20 mouse cellular contexts compared by ENCODE assay signal in genomic region chr8:26300246-26300645, GRCm38 (mm10).
DNase-seq lines count a peak whose midpoint lies in the region; ATAC-seq and TF ChIP-seq lines count a peak whose summit lies in the region.
"Had no signal": no experiment of that assay in that cellular context is flagged by ENCODE, and none has a peak within 500 bp of the region (broad histone marks: within the 10 kb centered on the region; RNA-seq: fewer than 3 reads in every experiment).

No protein-coding gene starts in this region.

- no peak for DNase-seq in intestine, embryonic 14.5 days (ENCODE audit: low spot score)
- peak; percentile 79 for DNase-seq in kidney, adult 2 months
- peak; percentile 38 to 71 for DNase-seq in kidney, postnatal 36 days
- DNase-seq in retina, postnatal 1 day, result peak; percentile 74
- no peak for DNase-seq in cerebellum, postnatal 4 days (ENCODE audit: low spot score in 2 of 2)
- no peak for DNase-seq in cerebellum, adult 9-10 months
- DNase-seq: adrenal gland, adult 2 months; cerebellum, adult 11 months; gastrocnemius, postnatal 25 days; lung, postnatal 14 days; right cerebral cortex, postnatal 25 days; thymus, postnatal 14 days had no signal

- no peaks in the 10 kb centered on the region for H3K27me3 ChIP-seq in intestine, embryonic 14.5 days (replicated peaks; ENCODE audit: control insufficient read depth, insufficient read depth, low read length)
- H3K27me3 ChIP-seq in intestine, postnatal 0 days (replicated peaks; ENCODE audit: control insufficient read depth, insufficient read depth, low read length), result no peaks in the 10 kb centered on the region; the same call in 1 of the 2 replicates
- H3K27me3 ChIP-seq in kidney, adult 2 months (replicated peaks; ENCODE audit: control insufficient read depth, insufficient read depth, low read length), result no peaks in the 10 kb centered on the region
- H3K27me3 ChIP-seq: embryonic facial prominence, embryonic 13.5 days; megakaryocyte, embryonic 14.5 days; neural tube, embryonic 12.5 days had no signal

- TF ChIP-seq POLR2A in kidney, adult 2 months (IDR thresholded peaks at IDR 0.05; ENCODE audit: low read depth, low read length), result no peak

- H3K9me3 ChIP-seq in intestine, embryonic 14.5 days (ENCODE audit: control insufficient read depth, low read length), result no peaks in the 10 kb centered on the region
- H3K9me3 ChIP-seq in intestine, postnatal 0 days (ENCODE audit: control insufficient read depth), result no peaks in the 10 kb centered on the region
- H3K9me3 ChIP-seq: embryonic facial prominence, embryonic 13.5 days; forebrain, embryonic 10.5 days; hindbrain, embryonic 13.5 days; neural tube, embryonic 12.5 days had no signal

- H3K9ac ChIP-seq in intestine, embryonic 14.5 days (ENCODE audit: low read length), result no peak overlapping the region
- H3K9ac ChIP-seq in intestine, postnatal 0 days (ENCODE audit: low read depth, low read length), result no peak overlapping the region
- H3K9ac ChIP-seq: embryonic facial prominence, embryonic 13.5 days; hindbrain, embryonic 13.5 days; neural tube, embryonic 12.5 days had no signal

- H3K4me1 ChIP-seq in intestine, embryonic 14.5 days (replicated peaks; ENCODE audit: control insufficient read depth, insufficient read depth, low read length), result peaks cover 6% of the 10 kb centered on the region
- H3K4me1 ChIP-seq in intestine, postnatal 0 days (replicated peaks; ENCODE audit: control insufficient read depth, insufficient read depth, low read length), result no peaks in the 10 kb centered on the region
- H3K4me1 ChIP-seq in kidney, adult 2 months (ENCODE audit: control insufficient read depth, insufficient read depth, low read length), result peaks cover 2% of the 10 kb centered on the region; the same call in 1 of the 2 replicates
- H3K4me1 ChIP-seq: megakaryocyte, embryonic 14.5 days had no signal

- ATAC-seq in intestine, embryonic 14.5 days (replicated peaks; ENCODE audit: low FRiP score, low TSS enrichment, low read depth), result no peak
- ATAC-seq in intestine, postnatal 0 days, result no peak
- ATAC-seq in erythroblast, adult 5-6 weeks (replicated peaks; ENCODE audit: low FRiP score, poor library complexity, severe bottlenecking), result no peak

- TF ChIP-seq CTCF in intestine, postnatal 0 days (IDR thresholded peaks at IDR 0.05; ENCODE audit: low read depth), result no peak
- no peak for TF ChIP-seq CTCF in kidney, adult 2 months (conservative IDR thresholded peaks at IDR 0.05; ENCODE audit: insufficient read depth, insufficient read length, low read depth, low read length)

- no peak overlapping the region for H3K27ac ChIP-seq in intestine, embryonic 14.5 days (ENCODE audit: low read depth)
- no peak overlapping the region for H3K27ac ChIP-seq in intestine, postnatal 0 days (ENCODE audit: low read depth, low read length)
- H3K27ac ChIP-seq in kidney, adult 2 months (ENCODE audit: insufficient read depth, low read depth, low read length), result no peak overlapping the region
- H3K27ac ChIP-seq: embryonic facial prominence, embryonic 13.5 days; forebrain, embryonic 10.5 days; hindbrain, embryonic 13.5 days; neural tube, embryonic 12.5 days; stomach, postnatal 0 days had no signal

- H3K4me3 ChIP-seq in intestine, embryonic 14.5 days (ENCODE audit: low read depth, low read length), result no peak overlapping the region
- H3K4me3 ChIP-seq in intestine, postnatal 0 days (ENCODE audit: low read depth, low read length), result no peak overlapping the region
- no peak overlapping the region for H3K4me3 ChIP-seq in kidney, adult 2 months (ENCODE audit: insufficient read depth, low read depth, low read length)
- H3K4me3 ChIP-seq: embryonic facial prominence, embryonic 13.5 days; forebrain, embryonic 10.5 days; hindbrain, embryonic 13.5 days; megakaryocyte, embryonic 14.5 days; neural tube, embryonic 12.5 days had no signal

- H3K4me2 ChIP-seq in intestine, embryonic 14.5 days (ENCODE audit: low read length), result peak overlapping the region; percentile 4; the same call in 1 of the 2 replicates
- no peak overlapping the region for H3K4me2 ChIP-seq in intestine, postnatal 0 days (replicated peaks; ENCODE audit: low read depth)
- H3K4me2 ChIP-seq: embryonic facial prominence, embryonic 13.5 days; hindbrain, embryonic 13.5 days; neural tube, embryonic 12.5 days had no signal

- WGBS in intestine, embryonic 14.5 days, result 47% methylated on average over 6 of the region's 6 CpGs
- WGBS in intestine, postnatal 0 days, result 21% methylated on average over 6 of the region's 6 CpGs
- 20% methylated on average over 6 of the region's 6 CpGs for WGBS in kidney, adult 2 months

- no peaks in the 10 kb centered on the region for H3K36me3 ChIP-seq in intestine, embryonic 14.5 days (ENCODE audit: control insufficient read depth, insufficient read depth, low read length)
- H3K36me3 ChIP-seq in intestine, postnatal 0 days (ENCODE audit: control insufficient read depth, insufficient read depth), result no peaks in the 10 kb centered on the region
- no peaks in the 10 kb centered on the region for H3K36me3 ChIP-seq in kidney, adult 2 months (ENCODE audit: control insufficient read depth, insufficient read depth, low read length)
- H3K36me3 ChIP-seq: embryonic facial prominence, embryonic 13.5 days; forebrain, embryonic 10.5 days; hindbrain, embryonic 13.5 days; neural tube, embryonic 12.5 days had no signal

Comparison
In these comparisons a context has a peak if more than half of its experiments do, and no peak if none do; other contexts are left out.
1. DNase-seq: peak in kidney, adult 2 months (single experiment), kidney, postnatal 36 days (2 of 2) and retina, postnatal 1 day (single experiment); none in intestine, embryonic 14.5 days (single experiment), cerebellum, postnatal 4 days (0 of 2) and cerebellum, adult 9-10 months (single experiment).